Mouse (Mus musculus) kidney, adult 2 months (tissue): ENCODE measurements at regions not wholly inside any gene's neighbourhood (a gene's known extent, or its start where the extent isn't known, plus 50 kb on each side); places are given as distances from the start of the nearest gene placed in this dataset.

Experiments used
- CTCF ChIP-seq: fragments of 200-500 bp; conservative IDR thresholded peaks from 2 replicates; pipeline ENCODE4 v1.5.1; 2011; ENCODE audit warnings: low read depth, mild to moderate bottlenecking, control low read depth, low read length, moderate library complexity, mixed read lengths; ENCODE audit not compliant: insufficient read depth, insufficient read length
- POLR2A ChIP-seq: fragments of 200-500 bp; IDR thresholded peaks from one replicate; pipeline ENCODE4 v1.6.1; 2011; ENCODE audit warnings: low read depth, low read length, control low read depth

- TF ChIP-seq POLR2A: no peak
- no peak for TF ChIP-seq CTCF
These were observed 49.9 kb upstream of the Ado start for GRCm38 (mm10) chr10:67598590-67599047.
